Mouse (Mus musculus) heart, embryonic 16.5 days (tissue): ENCODE data around the gene Ahsg. TPM values are rescaled to one million over a fixed set of nuclear protein-coding genes. Genes with fewer than 3 reads are reported as not detected.

Experiments
- ATAC-seq: fragments of 200-750 bp; cut with Nextera tagmentation; replicated peaks from 2 replicates; pipeline ENCODE4 v1.8.0; 2017; ENCODE audit warnings: moderate number of reproducible peaks; ENCODE audit not compliant: insufficient read depth, low FRiP score; ENCODE audit errors: extremely low read depth
- H3K27ac ChIP-seq: fragments of 300-500 bp; sonication (generic); 2 replicates; pipeline ENCODE4 v1.5.1; 2014; ENCODE audit warnings: mild to moderate bottlenecking, low read length, control low read depth, moderate library complexity
- H3K27me3 ChIP-seq: fragments of 300-500 bp; sonication (generic); 2 replicates; pipeline ENCODE4 v1.6.1; 2014; ENCODE audit warnings: low read length, mixed read lengths; ENCODE audit not compliant: control insufficient read depth, insufficient read depth
- H3K36me3 ChIP-seq: fragments of 300-500 bp; sonication (generic); 2 replicates; pipeline ENCODE4 v1.6.1; 2014; ENCODE audit not compliant: control insufficient read depth, insufficient read depth
- H3K4me1 ChIP-seq: fragments of 300-500 bp; sonication (generic); 2 replicates; pipeline ENCODE4 v1.6.1; 2014; ENCODE audit warnings: low read length, mixed read lengths; ENCODE audit not compliant: control insufficient read depth, insufficient read depth
- H3K4me2 ChIP-seq: fragments of 300-500 bp; sonication (generic); 2 replicates; pipeline ENCODE4 v1.6.1; 2014; ENCODE audit warnings: low read depth, mild to moderate bottlenecking, control low read depth, low read length
- H3K4me3 ChIP-seq: fragments of 300-500 bp; sonication (generic); 2 replicates; pipeline ENCODE4 v1.5.1; 2014; ENCODE audit warnings: mild to moderate bottlenecking, control low read depth, low read length
- H3K9ac ChIP-seq: fragments of 300-500 bp; sonication (generic); 2 replicates; pipeline ENCODE4 v1.6.1; 2014; ENCODE audit warnings: low read length, control low read depth
- H3K9me3 ChIP-seq: fragments of 300-500 bp; sonication (generic); replicated peaks from 2 replicates; pipeline ENCODE4 v1.6.1; 2016; ENCODE audit warnings: low read length; ENCODE audit not compliant: control insufficient read depth
- WGBS: fragments of 180-500 bp; shearing (Covaris S2); extraction: QIAGEN DNeasy Blood & Tissue Kit; methylation state at CpG from one replicate; pipeline ENCODE4 v1.1.7; 2014; 5-methylcytosine and 5-hydroxymethylcytosine counted together
- polyA plus RNA-seq: library from polyadenylated mRNA; unstranded; fragments of >200 nt; fragmentation: Nextera tagmentation; extraction: Ambion mirVana; gene quantifications from 2 replicates; pipeline ENCODE4 v1.2.1, GENCODE M21; 2015

Gene Ahsg
- polyA plus RNA-seq = 9.9 and 13.0 TPM in 2 replicates

GRCm38 (mm10) chr16:22890683-22891510 is at the start of gene Ahsg:
Ahsg (plus strand) TSS chr16:22891277.
- Histone ChIP-seq H3K27me3 (no peaks in the 10 kb centered on the region), H3K36me3 (no peaks in the 10 kb centered on the region), H3K4me1 (no peaks in the 10 kb centered on the region), H3K4me3 (no peak within 1 kb of the TSS), H3K9ac (no peak within 1 kb of the TSS), H3K9me3 (no peaks in the 10 kb centered on the region), H3K27ac (no peak within 1 kb of the TSS), H3K4me2 (no peak within 1 kb of the TSS)
- ATAC-seq = no peak
- WGBS = 72% methylated on average over 11 of the region's 11 CpGs

GRCm38 (mm10) chr16:22842871-22843270 is 48.2 kb upstream of the Ahsg start:
- Histone ChIP-seq H3K27me3 (no peaks in the 10 kb centered on the region), H3K4me3 (no peak overlapping the region), H3K27ac (no peak overlapping the region), H3K9me3 (no peaks in the 10 kb centered on the region), H3K9ac (no peak overlapping the region), H3K4me2 (no peak overlapping the region), H3K4me1 (peaks cover 23% of the 10 kb centered on the region), H3K36me3 (no peaks in the 10 kb centered on the region)
- ATAC-seq = no peak
- WGBS = 94% methylated on average over 5 of the region's 5 CpGs

- no peaks in the 10 kb centered on the region for H3K36me3 ChIP-seq
- peak overlapping the region; percentile 54 for H3K4me3 ChIP-seq
- 3% methylated on average over 26 of the region's 26 CpGs for WGBS
- H3K4me1 ChIP-seq = peaks cover 18% of the 10 kb centered on the region
- peak overlapping the region; percentile 49 for H3K27ac ChIP-seq
- peak; percentile 90 for ATAC-seq
- peak overlapping the region; percentile 63 for H3K4me2 ChIP-seq
- H3K9ac ChIP-seq = peak overlapping the region; percentile 74
- H3K27me3 ChIP-seq = no peaks in the 10 kb centered on the region
- no peaks in the 10 kb centered on the region for H3K9me3 ChIP-seq
Measured at GRCm38 (mm10) chr16:22844061-22844801, 46.8 kb upstream of the Ahsg start.

- Histone ChIP-seq H3K4me2 (peak overlapping the region; percentile 63), H3K27ac (peak overlapping the region; percentile 49; the same call in 1 of the 2 replicates), H3K9ac (peak overlapping the region; percentile 74), H3K36me3 (no peaks in the 10 kb centered on the region), H3K9me3 (no peaks in the 10 kb centered on the region), H3K4me3 (peak overlapping the region; percentile 54), H3K27me3 (no peaks in the 10 kb centered on the region), H3K4me1 (peaks cover 14% of the 10 kb centered on the region)
- no peak for ATAC-seq
- 70% methylated on average over 5 of the region's 5 CpGs for WGBS
Measured at GRCm38 (mm10) chr16:22844834-22845233, 46.2 kb upstream of the Ahsg start.

- Histone ChIP-seq H3K4me2 (no peak overlapping the region), H3K4me1 (peaks cover 7% of the 10 kb centered on the region), H3K9me3 (no peaks in the 10 kb centered on the region), H3K9ac (no peak overlapping the region), H3K4me3 (no peak overlapping the region), H3K36me3 (no peaks in the 10 kb centered on the region), H3K27me3 (no peaks in the 10 kb centered on the region), H3K27ac (no peak overlapping the region)
- 71% methylated on average over 4 of the region's 4 CpGs for WGBS
- ATAC-seq = no peak
Measured at GRCm38 (mm10) chr16:22845481-22845880, 45.6 kb upstream of the Ahsg start.

GRCm38 (mm10) chr16:22847686-22848085 is 43.4 kb upstream of the Ahsg start:
- ATAC-seq = no peak
- no peaks in the 10 kb centered on the region for H3K27me3 ChIP-seq
- no peak overlapping the region for H3K4me3 ChIP-seq
- 82% methylated on average over 1 of the region's 1 CpGs for WGBS
- H3K36me3 ChIP-seq = no peaks in the 10 kb centered on the region
- no peak overlapping the region for H3K4me2 ChIP-seq
- H3K9me3 ChIP-seq = no peaks in the 10 kb centered on the region
- H3K9ac ChIP-seq = no peak overlapping the region
- H3K27ac ChIP-seq = no peak overlapping the region
- 0 out of 2 replicates have a peak, but pooled peaks cover 6% of the 10 kb centered on the region for H3K4me1 ChIP-seq

- H3K4me1 ChIP-seq = 0 out of 2 replicates have a peak, but pooled peaks cover 6% of the 10 kb centered on the region
- H3K27ac ChIP-seq = no peak overlapping the region
- no peak overlapping the region for H3K9ac ChIP-seq
- 97% methylated on average over 1 of the region's 1 CpGs for WGBS
- no peaks in the 10 kb centered on the region for H3K36me3 ChIP-seq
- no peaks in the 10 kb centered on the region for H3K9me3 ChIP-seq
- no peaks in the 10 kb centered on the region for H3K27me3 ChIP-seq
- H3K4me2 ChIP-seq = no peak overlapping the region
- no peak for ATAC-seq
- H3K4me3 ChIP-seq = no peak overlapping the region
Measured at GRCm38 (mm10) chr16:22848331-22848730, 42.7 kb upstream of the Ahsg start.

- Histone ChIP-seq H3K9ac (no peak overlapping the region), H3K4me1 (peaks cover 4% of the 10 kb centered on the region), H3K9me3 (no peaks in the 10 kb centered on the region), H3K4me2 (no peak overlapping the region), H3K27me3 (no peaks in the 10 kb centered on the region), H3K36me3 (no peaks in the 10 kb centered on the region), H3K4me3 (no peak overlapping the region), H3K27ac (no peak overlapping the region)
- WGBS = 86% methylated on average over 4 of the region's 4 CpGs
- ATAC-seq = no peak
Measured at GRCm38 (mm10) chr16:22852709-22853108, 38.4 kb upstream of the Ahsg start.

- H3K27me3 ChIP-seq = no peaks in the 10 kb centered on the region
- ATAC-seq = no peak
- H3K27ac ChIP-seq = peak overlapping the region; percentile 88
- peaks cover 11% of the 10 kb centered on the region for H3K4me1 ChIP-seq
- H3K9ac ChIP-seq = peak overlapping the region; percentile 77
- H3K4me2 ChIP-seq = peak overlapping the region; percentile 92
- peak overlapping the region; percentile 72 for H3K4me3 ChIP-seq
- 11% methylated on average over 9 of the region's 9 CpGs for WGBS
- H3K36me3 ChIP-seq = no peaks in the 10 kb centered on the region
- no peaks in the 10 kb centered on the region for H3K9me3 ChIP-seq
Measured at GRCm38 (mm10) chr16:22856773-22857172, 34.3 kb upstream of the Ahsg start.
